Mouse (Mus musculus) cerebellum, adult 2 months (tissue): Measurements from ENCODE around the gene Ltbp2.

Experiments used
- CTCF ChIP-seq: fragments of 200-500 bp; IDR thresholded peaks from 2 replicates; pipeline ENCODE4 v1.5.1; 2011; ENCODE audit warnings: low read depth, mild to moderate bottlenecking, control low read depth, low read length, moderate library complexity, borderline replicate concordance; ENCODE audit not compliant: insufficient read depth
- POLR2A ChIP-seq: fragments of 200-500 bp; IDR thresholded peaks from 2 replicates; pipeline ENCODE4 v1.6.1; 2011; ENCODE audit warnings: low read length, control low read depth, borderline replicate concordance; ENCODE audit not compliant: insufficient read depth

DNA sequence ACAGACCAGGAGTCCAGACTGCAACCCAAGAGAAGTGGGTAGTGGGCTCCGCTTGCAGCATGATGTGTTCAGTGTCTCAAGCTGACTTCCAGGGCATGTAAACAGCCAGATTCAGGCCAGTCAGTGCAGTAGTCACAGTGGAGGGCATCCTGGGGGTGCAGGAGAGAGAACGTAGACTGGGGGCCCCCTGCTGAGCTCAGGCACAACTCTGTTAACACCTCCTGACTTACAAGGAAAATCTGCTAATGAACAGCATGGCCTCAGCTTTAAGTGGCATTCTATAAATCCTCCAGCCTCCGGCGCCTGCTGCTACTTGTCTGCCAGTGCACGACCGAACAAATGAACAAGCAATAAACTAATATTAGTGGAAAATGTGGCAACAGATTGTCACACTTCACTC lies 33.6 kb downstream of the Ltbp2 start:
- no peak for TF ChIP-seq POLR2A
- no peak for TF ChIP-seq CTCF
